Mouse (Mus musculus) left cerebral cortex, adult 2 months (tissue): ENCODE measurements around the gene Lonp1. TPM values are rescaled to one million over a fixed set of nuclear protein-coding genes. Genes with fewer than 3 reads are reported as not detected.
A peak's percentile ranks its signal among the peaks of the same experiment; 100 is the strongest.

Experiments used
- DNase-seq, 2 experiments: peaks; one replicate each; pipeline ENCODE4 v3.0.0; 2021 to 2022; ENCODE audit warnings: low spot score in 2 of 2, mixed read lengths in 1 of 2; ENCODE audit errors: extremely low spot score in 1 of 2
- H3K27ac ChIP-seq: fragments of 200-600 bp; 2 replicates; pipeline ENCODE4 v1.8.1; 2022
- H3K4me3 ChIP-seq: fragments of 200-600 bp; 2 replicates; pipeline ENCODE4 v1.8.1; 2022
- CTCF ChIP-seq: fragments of 200-600 bp; IDR thresholded peaks from 2 replicates; pipeline ENCODE4 v1.8.1; 2022; ENCODE audit warnings: antibody characterized with exemption, mild to moderate bottlenecking, moderate library complexity
- intact Hi-C: fragments of 180-260 bp; cut with DNase I; formaldehyde crosslinking; loops from one replicate; pipeline ENCODE4 v1.15.1; 2025
- long read RNA-seq, 2 experiments: library from polyadenylated mRNA; stranded (forward); transcript quantifications; one replicate each; pipeline ENCODE4 v2.0.0; 2021; ENCODE audit warnings: borderline mapping rate in 2 of 2
- total RNA-seq, 2 experiments: library from RNA; stranded (reverse); gene quantifications; 2 replicates each; pipeline ENCODE4 v1.2.3; 2021

The Lonp1 gene
- total RNA-seq, result 10 to 100 TPM; 62.7 to 62.8 TPM
- long read RNA-seq, experiment 1, transcript Lonp1-201 (18 exons, 2,951 nt), result major isoform, 142 of 182 reads
- long read RNA-seq, experiment 1, partial matches to known transcripts, result 20 of 182 reads
- long read RNA-seq, experiment 1, other reads (novel, unspliced or antisense), result 20 of 182 reads
- long read RNA-seq, experiment 2, full-length matches to known transcripts, result 98 of 156 reads
- long read RNA-seq, experiment 2, partial matches to known transcripts, result 17 of 156 reads
- long read RNA-seq, experiment 2, other reads (novel, unspliced or antisense), result 41 of 156 reads

GRCm38 (mm10) chr17:56626754-56627470 is at the start of gene Lonp1:
Lonp1 (minus strand) TSS chr17:56626887.
- Histone ChIP-seq H3K4me3 (peak within 1 kb of the TSS; percentile 92), H3K27ac (peak within 1 kb of the TSS; percentile 82)
- intact Hi-C loops, result loop anchor here (2.0 kb wide), 1 partner anchor 42 kb away; no protein-coding TSS in a partner anchor
- peak; percentile 95 to 98 for DNase-seq
- TF ChIP-seq CTCF, result no peak

DNA sequence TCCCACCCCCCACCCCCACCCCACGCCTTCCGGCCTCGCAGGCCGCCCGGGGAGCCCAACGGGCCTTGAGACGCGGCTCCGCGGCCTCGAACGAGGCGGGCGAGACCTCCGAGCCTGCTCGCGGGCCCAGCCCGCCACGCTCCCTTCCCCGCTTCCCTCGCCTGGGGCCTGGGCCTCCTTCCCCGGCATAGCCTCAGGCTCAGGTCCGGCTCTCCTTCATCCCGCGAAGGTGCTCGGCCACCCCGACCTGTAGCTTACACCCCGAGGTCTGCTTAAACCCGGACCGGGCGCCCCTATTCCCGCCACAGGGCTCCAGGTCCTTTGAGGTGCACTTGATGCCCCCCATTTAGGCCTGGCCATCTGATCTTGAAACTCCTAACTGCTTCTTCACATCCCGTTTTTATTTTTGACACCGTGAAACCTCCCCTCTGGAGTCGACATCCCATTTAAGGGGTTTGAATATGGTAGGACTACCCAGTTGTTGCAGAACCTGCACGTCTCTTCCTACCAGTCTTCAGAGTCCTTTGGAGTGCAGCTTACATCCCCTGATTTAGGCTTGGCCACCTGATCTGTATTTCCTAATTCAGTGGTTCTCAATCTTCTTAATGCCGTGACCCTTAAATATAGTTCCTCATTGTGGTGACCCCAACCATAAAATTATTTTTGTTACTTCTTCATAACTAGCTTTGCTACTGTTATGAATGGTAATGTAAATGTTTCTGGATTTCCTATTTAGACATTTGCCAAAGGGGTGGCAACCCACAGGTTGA is 47.1 kb upstream of the Lonp1 start:
- Histone ChIP-seq H3K4me3 (peak overlapping the region; percentile 91), H3K27ac (peak overlapping the region; percentile 92)
- peak in 1 of 2 experiments; percentile 22 for DNase-seq
- intact Hi-C loops, result loop anchor here (5.0 kb wide), 2 partner anchors 43 to 88 kb away; partner anchors contain the start of genes Dus3l, Ndufa11 and Vmac
- no peak for TF ChIP-seq CTCF

DNA sequence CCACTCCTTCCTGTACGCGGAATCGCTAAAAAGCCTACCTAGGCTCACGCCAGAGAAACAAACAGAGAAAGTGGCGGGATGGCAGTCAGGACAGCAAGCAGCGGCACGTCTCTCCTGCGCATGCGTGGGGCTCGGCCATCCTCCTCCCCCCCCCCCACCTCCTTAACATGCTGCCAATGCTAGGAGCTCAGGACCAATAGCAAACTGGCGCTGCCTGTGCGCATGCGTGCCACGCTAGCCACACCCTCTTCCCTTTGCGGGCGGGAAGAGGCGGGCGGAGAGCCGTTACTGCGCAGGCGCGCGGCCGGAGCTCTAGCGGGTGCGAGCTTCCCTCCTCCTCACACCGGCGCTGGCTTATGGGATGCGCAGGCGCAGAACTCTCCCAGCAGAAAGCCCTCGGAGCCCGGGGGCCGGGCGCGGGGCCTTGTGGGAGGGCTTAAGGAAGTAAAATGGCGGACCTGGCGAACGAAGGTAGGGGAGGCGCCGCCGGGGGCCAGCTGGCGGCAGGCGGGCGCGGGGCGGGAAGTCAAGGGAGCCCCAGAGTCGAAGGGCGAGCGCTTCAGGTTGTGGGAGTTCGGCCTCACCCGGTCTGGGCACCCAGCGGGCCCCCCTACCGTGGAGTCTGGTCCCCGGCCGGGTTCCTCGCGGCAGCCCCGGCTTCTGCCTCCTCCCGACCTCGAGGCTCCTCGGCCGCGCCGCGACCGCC is 46.4 kb upstream of the Lonp1 start, which contains the start of gene Ranbp3:
TSS of gene Ranbp3 (plus strand) at position 354 of the 706 bp plus-strand sequence.
- intact Hi-C loops, result loop anchor here (5.0 kb wide), 2 partner anchors 44 to 89 kb away; partner anchors contain the start of genes Dus3l, Ndufa11 and Vmac
- Histone ChIP-seq H3K27ac (peak within 1 kb of the TSS; percentile 95), H3K4me3 (peak within 1 kb of the TSS; percentile 91)
- DNase-seq, result peak; percentile 99 to 100
- TF ChIP-seq CTCF, result no peak

- no peak for DNase-seq
- TF ChIP-seq CTCF, result no peak
- Histone ChIP-seq H3K4me3 (no peak overlapping the region), H3K27ac (no peak overlapping the region)
- intact Hi-C loops, result loop anchor here (2.0 to 5.0 kb wide), 5 partner anchors 43 to 93 kb away; partner anchors contain the start of genes Dus3l, Lonp1, Ndufa11 and Rpl36
Observed at GRCm38 (mm10) chr17:56669766-56670165, 43.1 kb upstream of the Lonp1 start.

GRCm38 (mm10) chr17:56668384-56669144 is 41.9 kb upstream of the Lonp1 start:
- DNase-seq, result peak; percentile 85 to 87
- no peak overlapping the region for H3K27ac ChIP-seq
- TF ChIP-seq CTCF, result peak; percentile 95
- peak overlapping the region; percentile 48 for H3K4me3 ChIP-seq
- intact Hi-C loops, result loop anchor here (2.0 to 5.0 kb wide), 3 partner anchors 42 to 86 kb away; partner anchors contain the start of genes Lonp1, Rpl36, Safb and Safb2

GRCm38 (mm10) chr17:56667591-56667990 is 40.9 kb upstream of the Lonp1 start:
- H3K27ac ChIP-seq, result no peak overlapping the region
- intact Hi-C loops, result loop anchor here (5.0 kb wide), 1 partner anchor 85 kb away; the partner anchor contains the start of genes Safb and Safb2
- no peak for TF ChIP-seq CTCF
- DNase-seq, result no peak
- H3K4me3 ChIP-seq, result no peak overlapping the region

- no peak for TF ChIP-seq CTCF
- H3K27ac ChIP-seq, result no peak overlapping the region
- intact Hi-C loops, result loop anchor here (5.0 kb wide), 1 partner anchor 84 kb away; the partner anchor contains the start of genes Safb and Safb2
- no peak for DNase-seq
- H3K4me3 ChIP-seq, result no peak overlapping the region
Observed at GRCm38 (mm10) chr17:56666384-56666783, 39.7 kb upstream of the Lonp1 start.

DNA sequence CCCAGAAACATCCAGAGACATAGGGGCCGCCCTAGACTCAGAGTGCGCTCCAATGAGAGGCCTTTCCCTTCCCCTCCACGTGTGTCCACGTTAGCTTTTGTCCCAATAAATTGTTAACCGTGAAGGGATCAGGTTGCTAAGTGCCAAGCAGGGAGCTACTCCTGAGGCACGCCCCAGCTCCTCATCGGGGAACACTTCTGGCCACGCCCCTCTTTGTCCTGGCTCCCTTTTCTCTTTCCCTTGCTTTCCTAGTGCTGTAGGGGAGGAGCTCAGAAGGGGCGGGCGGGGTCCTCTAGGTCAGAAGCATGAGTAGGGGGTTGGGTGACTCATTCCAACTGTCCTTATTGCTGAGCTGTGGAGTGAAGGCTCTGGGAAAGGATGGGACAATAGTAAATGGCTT is 37.6 kb upstream of the Lonp1 start:
- intact Hi-C loops, result no loop called here
- Histone ChIP-seq H3K27ac (no peak overlapping the region), H3K4me3 (no peak overlapping the region)
- TF ChIP-seq CTCF, result no peak
- no peak for DNase-seq

- no peak overlapping the region for H3K4me3 ChIP-seq
- no peak overlapping the region for H3K27ac ChIP-seq
- intact Hi-C loops, result no loop called here
- DNase-seq, result no peak
- TF ChIP-seq CTCF, result no peak
Observed at GRCm38 (mm10) chr17:56663659-56664058, 37.0 kb upstream of the Lonp1 start.

DNA sequence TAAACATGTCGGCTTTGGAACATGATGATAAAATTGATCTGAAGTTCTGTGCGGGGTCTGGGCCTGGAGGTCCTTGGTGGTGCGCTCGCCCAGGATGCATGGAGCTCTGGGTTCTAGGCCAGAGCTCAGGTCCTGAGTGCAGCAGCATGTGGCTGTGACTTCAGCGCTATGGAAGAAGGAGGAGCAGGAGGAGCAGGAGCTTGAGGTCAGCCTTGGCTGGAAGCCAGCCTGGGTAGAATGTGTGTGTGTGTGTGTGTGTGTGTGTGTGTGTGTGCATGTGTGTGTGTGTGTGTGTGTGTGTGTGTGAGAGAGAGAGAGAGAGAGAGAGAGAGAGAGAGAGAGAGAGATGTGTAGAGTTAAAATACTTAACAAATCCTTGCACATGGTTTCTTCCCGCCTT is 29.5 kb upstream of the Lonp1 start:
- DNase-seq, result no peak
- intact Hi-C loops, result no loop called here
- H3K27ac ChIP-seq, result no peak overlapping the region
- H3K4me3 ChIP-seq, result no peak overlapping the region
- no peak for TF ChIP-seq CTCF
